9 mouse cellular contexts compared by ENCODE assay signal in the genomic region with DNA sequence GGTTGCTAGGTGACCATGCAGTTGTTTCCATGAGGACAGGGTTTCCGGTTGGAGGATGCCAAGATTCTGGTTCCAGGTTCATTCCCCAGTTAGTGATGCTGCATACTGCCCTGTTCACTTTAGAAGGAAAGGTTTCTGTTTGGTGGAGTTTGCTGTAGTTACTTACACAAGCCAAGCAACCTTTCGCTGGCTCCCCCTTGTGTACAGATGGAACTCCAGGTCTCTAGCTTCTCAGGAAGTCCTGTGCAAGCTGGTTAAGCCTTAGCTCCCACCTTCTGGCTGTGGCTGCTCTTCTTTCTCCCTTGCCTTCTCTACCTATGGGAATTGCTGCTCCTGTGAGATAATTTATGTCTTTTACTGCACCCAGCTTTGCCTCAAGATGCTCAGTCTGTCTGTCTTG. TPM values are rescaled to one million over a fixed set of nuclear protein-coding genes. Genes with fewer than 3 reads are reported as not detected.
DNase-seq lines count a peak whose midpoint lies in the region; ATAC-seq lines count a peak whose summit lies in the region.
"Had no signal": no experiment of that assay in that cellular context is flagged by ENCODE, and none has a peak within 500 bp of the region (broad histone marks: within the 10 kb centered on the region; RNA-seq: fewer than 3 reads in every experiment).

No protein-coding gene starts in this region.

- no peaks in the 10 kb centered on the region for H3K9me3 ChIP-seq in liver, embryonic 12.5 days (replicated peaks)
- no peaks in the 10 kb centered on the region for H3K9me3 ChIP-seq in forebrain, embryonic 11.5 days (ENCODE audit: control insufficient read depth, low read length)
- H3K9me3 ChIP-seq: midbrain, embryonic 12.5 days had no signal

- ATAC-seq in liver, embryonic 12.5 days = no peak
- ATAC-seq in forebrain, embryonic 11.5 days (replicated peaks; ENCODE audit: low FRiP score) = no peak
- ATAC-seq in inflammation-experienced regulatory T-cells, adult 6 months = no peak

- no peaks in the 10 kb centered on the region for H3K4me1 ChIP-seq in liver, embryonic 12.5 days
- H3K4me1 ChIP-seq in forebrain, embryonic 11.5 days (replicated peaks; ENCODE audit: control insufficient read depth, insufficient read depth, low read length) = peaks cover 6% of the 10 kb centered on the region; the same call in 1 of the 2 replicates

- peak; percentile 16 to 20 for DNase-seq in cerebellum, postnatal 14 days
- no peak for DNase-seq in cerebellum, adult 9-10 months
- DNase-seq in liver (peak; percentile 29), adipocyte (ENCODE audit: low spot score) (peak; percentile 38)
- peak; percentile 77 for DNase-seq in kidney, postnatal 10 days
- no peak for DNase-seq in forebrain, embryonic 11.5 days (ENCODE audit: low spot score)

- H3K9ac ChIP-seq in liver, embryonic 12.5 days = no peak overlapping the region
- no peak overlapping the region for H3K9ac ChIP-seq in forebrain, embryonic 11.5 days (ENCODE audit: low read length)
- H3K9ac ChIP-seq: midbrain, embryonic 12.5 days had no signal

- H3K36me3 ChIP-seq in liver, embryonic 12.5 days = no peaks in the 10 kb centered on the region
- no peaks in the 10 kb centered on the region for H3K36me3 ChIP-seq in forebrain, embryonic 11.5 days (ENCODE audit: control insufficient read depth, insufficient read depth, low read length)
- H3K36me3 ChIP-seq: midbrain, embryonic 12.5 days had no signal

- 41% methylated on average over 2 of the region's 2 CpGs for WGBS in liver, embryonic 12.5 days (ENCODE audit: insufficient replicate concordance)
- 50% methylated on average over 2 of the region's 2 CpGs for WGBS in forebrain, embryonic 11.5 days

- H3K27ac ChIP-seq in liver, embryonic 12.5 days = no peak overlapping the region
- H3K27ac ChIP-seq in forebrain, embryonic 11.5 days (ENCODE audit: low read depth, low read length) = no peak overlapping the region
- H3K27ac ChIP-seq: midbrain, embryonic 12.5 days had no signal

- H3K4me2 ChIP-seq in liver, embryonic 12.5 days = no peak overlapping the region
- no peak overlapping the region for H3K4me2 ChIP-seq in forebrain, embryonic 11.5 days (ENCODE audit: low read depth, low read length, severe bottlenecking)
- H3K4me2 ChIP-seq: midbrain, embryonic 12.5 days had no signal

- no peaks in the 10 kb centered on the region for H3K27me3 ChIP-seq in liver, embryonic 12.5 days (replicated peaks)
- no peaks in the 10 kb centered on the region for H3K27me3 ChIP-seq in forebrain, embryonic 11.5 days (ENCODE audit: control insufficient read depth, insufficient read depth, low read length)
- H3K27me3 ChIP-seq: midbrain, embryonic 12.5 days had no signal

- no peak overlapping the region for H3K4me3 ChIP-seq in liver, embryonic 12.5 days
- no peak overlapping the region for H3K4me3 ChIP-seq in forebrain, embryonic 11.5 days (ENCODE audit: low read depth, low read length)
- H3K4me3 ChIP-seq: midbrain, embryonic 12.5 days had no signal

RNA-seq across cellular contexts. Expression of a gene that starts 52.5 kb away (rescaled TPM):
- polyA plus RNA-seq in liver, embryonic 12.5 days (2016; fragmentation: Nextera tagmentation; extraction: Ambion mirVana) = 0.47 and 0.70 TPM in 2 replicates
- 20.8 and 22.5 TPM in 2 replicates for polyA plus RNA-seq in forebrain, embryonic 11.5 days (2014; fragmentation: Nextera tagmentation; extraction: Ambion mirVana)
- polyA plus RNA-seq in inflammation-experienced regulatory T-cells, adult 6 months (2017; shearing (Covaris generic)) = under 1 TPM in 1 of 3 experiments, not detected in 2; 0.09 TPM

Comparison
In these comparisons a context has a peak if more than half of its experiments do, and no peak if none do; other contexts are left out.
1. DNase-seq: peak in cerebellum, postnatal 14 days (2 of 2), liver (single experiment), adipocyte (single experiment) and kidney, postnatal 10 days (single experiment); none in cerebellum, adult 9-10 months (single experiment) and forebrain, embryonic 11.5 days (single experiment).
2. RNA of a gene that starts 52.5 kb away (polyA plus RNA-seq): 20.8 to 22.5 TPM in forebrain, embryonic 11.5 days; 0.47 to 0.70 TPM in liver, embryonic 12.5 days and 0.09 TPM in inflammation-experienced regulatory T-cells, adult 6 months; every median in the first group is over 10 times any median in the second.